Mouse (Mus musculus): ENCODE measurements around the gene Ggct.
"Not testable (repeated sequence)": the region's sequence is repeated elsewhere in the genome, so short reads cannot be mapped to it uniquely, and the experiment has no call there.

Ggct gene

DNA sequence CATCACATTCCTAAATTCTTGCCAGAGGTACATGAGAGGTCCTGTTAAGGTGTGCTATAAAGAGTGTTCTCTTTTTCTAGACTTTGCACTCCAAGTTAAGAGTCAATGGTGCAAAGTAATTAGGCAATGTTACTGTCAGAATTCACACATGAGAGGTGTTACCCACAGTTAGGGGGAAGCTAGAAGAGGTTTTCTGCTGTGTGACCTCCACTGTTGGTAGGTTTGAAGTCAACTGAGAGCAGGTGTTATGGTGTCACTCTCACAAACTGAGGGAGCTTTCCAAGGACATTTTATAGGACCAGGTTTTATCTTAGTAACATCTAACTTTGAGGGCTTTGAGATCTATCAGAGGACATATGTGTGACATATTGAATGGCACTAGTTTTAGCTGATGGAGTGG is 36.8 kb downstream of the Ggct start:
- in situ Hi-C loops (cut with MboI; ENCODE audit: unreplicated experiment in 2 of 2) = no loop called here

DNA sequence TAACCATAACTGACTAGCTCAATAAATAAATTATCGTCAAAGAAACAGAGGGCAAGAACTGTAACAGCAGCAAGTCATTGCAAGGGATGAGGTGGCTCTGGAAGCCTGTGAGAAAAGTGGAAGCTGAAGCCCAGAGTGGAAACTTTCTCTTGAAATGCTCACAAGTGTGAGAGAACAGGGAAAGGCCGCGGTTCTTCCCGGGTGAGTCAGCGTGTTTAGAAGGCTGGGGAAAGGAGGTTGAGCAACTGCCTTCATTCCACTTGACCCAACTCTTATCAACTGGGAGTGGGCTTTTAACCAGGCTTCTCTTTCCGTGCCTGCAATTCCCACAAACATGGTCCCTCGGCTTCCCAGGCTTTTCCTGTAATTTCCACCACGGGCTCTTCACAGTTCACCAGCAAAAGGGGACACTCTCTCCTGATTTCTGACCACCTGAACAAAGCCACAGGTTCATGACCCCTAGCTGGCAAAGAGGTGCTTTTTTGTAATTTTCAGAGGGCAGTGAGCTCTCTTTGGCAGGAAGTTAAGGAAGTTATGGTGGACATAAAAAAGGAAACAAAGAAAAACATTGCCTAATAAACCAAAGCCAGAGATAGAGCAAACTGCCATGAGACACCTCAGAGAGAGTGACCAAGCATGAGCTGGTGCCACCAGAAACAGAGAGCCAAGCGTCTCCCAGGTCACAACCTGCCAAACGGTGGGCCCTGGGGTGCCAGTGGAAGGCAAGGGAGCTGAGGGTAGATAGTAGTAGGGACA is 37.9 kb downstream of the Ggct start:
- in situ Hi-C loops (cut with MboI; ENCODE audit: unreplicated experiment in 2 of 2) = no loop called here

DNA sequence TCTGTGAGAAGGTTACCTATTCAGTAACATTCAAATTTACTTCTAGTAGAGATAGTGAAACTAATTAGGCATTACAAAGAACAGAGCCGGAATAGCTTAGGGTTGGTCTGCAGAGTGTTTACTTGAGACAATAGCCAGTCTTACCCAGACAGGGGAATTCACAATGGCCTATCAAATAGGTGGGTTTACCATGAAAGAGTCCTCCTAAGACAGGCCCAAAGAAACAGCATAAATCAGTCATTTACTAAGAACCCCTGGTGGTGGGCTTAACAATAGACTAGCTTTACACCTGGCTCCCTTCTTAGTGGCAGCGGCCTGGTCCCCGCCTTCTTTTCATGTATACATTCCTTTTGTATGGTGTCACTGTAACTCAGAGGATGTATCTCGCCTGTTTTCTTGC is 39.4 kb downstream of the Ggct start:
- in situ Hi-C loops (cut with MboI; ENCODE audit: unreplicated experiment in 2 of 2) = not testable (repeated sequence)

DNA sequence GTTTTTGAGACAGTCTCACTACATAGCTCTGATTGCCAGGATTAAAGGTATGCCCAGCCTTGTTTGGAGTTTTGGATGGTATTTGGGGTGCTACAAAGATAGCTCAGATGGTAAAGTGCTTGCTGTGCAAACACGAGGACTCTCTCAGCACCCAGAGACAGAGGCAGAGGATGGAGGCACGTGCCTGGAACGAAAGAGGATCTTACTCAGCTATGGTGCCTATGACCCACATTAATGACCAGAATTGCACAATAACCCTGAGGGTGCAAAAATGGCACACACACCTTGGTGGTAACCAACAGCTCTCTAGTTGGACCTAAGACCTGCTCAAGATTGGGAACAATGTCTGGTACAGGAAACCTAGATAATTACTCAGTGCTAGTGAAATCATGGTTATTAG is 40.2 kb downstream of the Ggct start:
- in situ Hi-C loops (cut with MboI; ENCODE audit: unreplicated experiment in 2 of 2) = no loop called here

DNA sequence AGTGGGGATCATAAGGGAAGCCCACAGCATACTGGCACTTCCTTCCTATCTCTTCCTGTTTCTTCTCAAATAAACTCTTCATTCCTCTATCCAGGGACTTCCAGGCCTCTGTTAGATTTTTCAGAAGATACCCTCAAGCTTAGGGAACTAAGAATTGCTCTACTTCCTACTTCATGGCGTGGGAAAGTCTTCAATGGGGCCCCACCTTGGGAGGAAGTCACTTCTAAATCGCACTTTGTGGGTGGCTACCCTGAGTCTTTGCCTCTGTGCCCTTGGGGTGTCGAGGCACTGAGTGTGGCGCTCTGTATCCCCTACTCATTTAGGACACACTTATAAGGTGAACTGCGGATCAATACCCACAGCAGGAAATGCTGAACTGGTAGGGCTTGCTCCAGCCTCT is 44.1 kb downstream of the Ggct start:
- in situ Hi-C loops (cut with MboI; ENCODE audit: unreplicated experiment in 2 of 2) = no loop called here

DNA sequence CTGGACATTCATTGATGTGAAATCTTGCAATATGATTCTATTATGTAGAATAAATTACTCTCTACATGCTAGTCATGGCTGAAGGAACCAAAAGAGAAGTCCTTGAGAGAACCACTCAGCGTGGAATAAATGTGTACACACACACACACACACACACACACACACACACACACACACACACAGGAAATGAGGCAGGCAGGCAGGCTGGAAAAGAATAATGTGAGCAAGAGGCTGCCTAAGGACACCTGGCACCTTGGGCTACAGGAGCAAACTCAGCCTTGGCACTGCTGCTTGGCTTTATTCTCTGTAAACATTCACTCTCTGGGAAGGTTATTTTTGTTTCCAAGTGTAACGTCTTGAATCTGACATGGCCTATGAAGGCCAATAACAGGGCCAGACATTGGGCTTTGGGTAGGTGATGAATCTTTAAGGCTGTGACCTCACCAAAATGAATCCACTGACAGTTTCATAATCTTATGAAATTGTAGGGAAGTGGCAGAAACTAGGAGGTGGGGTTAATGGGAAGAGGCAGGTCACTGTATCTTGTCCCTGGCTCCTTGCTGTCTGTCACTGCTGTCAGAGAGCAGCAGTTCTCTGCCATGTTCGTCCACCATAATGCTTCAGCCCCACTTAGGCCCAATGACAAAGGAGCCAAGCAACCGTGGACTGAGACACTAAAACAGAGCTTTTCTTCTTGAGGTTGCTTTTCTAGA is 46.4 kb downstream of the Ggct start:
- in situ Hi-C loops (cut with MboI; ENCODE audit: unreplicated experiment in 2 of 2) = no loop called here

DNA sequence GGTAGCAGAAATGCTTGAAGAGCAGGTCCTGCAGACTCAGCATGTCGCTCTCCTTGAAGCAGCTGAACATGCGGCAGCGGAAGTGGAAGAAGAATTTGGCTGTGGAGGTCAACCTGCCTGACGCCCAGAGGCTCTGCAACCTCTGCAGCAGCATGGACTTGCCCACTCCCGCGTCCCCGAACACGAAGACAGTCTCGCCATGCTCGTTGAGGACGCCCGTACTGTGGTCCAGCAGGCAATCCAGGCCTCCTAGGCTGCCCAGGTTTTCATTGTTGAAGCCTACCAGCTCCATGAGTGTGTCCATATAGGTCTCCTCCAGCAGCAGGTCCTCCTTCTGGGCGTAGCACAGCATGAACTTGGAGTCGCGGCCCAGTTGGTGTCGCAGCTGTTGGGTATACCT is 48.2 kb downstream of the Ggct start:
- in situ Hi-C loops (cut with MboI; ENCODE audit: unreplicated experiment in 2 of 2) = no loop called here

DNA sequence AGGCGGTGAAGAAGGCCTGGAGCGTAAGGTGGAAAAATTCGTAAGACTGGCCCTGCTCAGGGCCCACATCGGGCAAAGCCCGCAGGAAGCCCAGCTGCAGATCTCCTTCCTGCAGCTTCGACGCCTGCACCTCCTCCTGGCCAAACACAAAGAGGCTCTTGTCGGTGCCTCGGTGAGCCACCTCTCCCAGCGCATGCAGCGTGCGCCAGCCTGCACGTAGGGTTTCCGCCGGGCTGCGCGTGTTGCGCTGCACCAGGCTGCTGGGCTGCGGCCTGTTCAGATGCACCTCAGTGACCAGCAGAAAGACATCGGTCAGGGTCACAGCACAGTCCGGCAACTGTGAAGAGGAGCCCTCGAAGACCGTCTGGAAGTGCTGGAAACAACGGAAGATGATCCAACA is 49.0 kb downstream of the Ggct start:
- in situ Hi-C loops (cut with MboI; ENCODE audit: unreplicated experiment in 2 of 2) = no loop called here

DNA sequence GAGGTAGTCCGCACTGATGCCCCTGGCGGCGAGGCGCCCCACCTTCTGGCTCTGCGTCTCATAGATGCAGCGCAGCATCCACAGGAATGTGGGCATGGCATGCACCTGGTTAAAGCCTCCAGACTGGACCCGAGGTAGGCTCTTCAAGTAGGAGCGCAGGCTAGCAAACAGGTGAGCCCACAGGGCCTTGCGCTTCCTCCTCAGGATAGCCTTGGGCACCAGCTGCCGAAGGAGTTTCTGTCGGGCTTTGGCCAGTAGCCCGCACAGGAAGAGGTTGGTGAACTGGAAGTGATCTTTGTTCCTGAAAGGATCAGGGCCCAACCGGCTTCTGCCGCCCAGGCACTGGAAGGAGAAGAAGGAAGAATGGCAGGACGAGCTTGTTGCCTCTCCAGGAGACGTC is 49.5 kb downstream of the Ggct start:
- in situ Hi-C loops (cut with MboI; ENCODE audit: unreplicated experiment in 2 of 2) = no loop called here

DNA sequence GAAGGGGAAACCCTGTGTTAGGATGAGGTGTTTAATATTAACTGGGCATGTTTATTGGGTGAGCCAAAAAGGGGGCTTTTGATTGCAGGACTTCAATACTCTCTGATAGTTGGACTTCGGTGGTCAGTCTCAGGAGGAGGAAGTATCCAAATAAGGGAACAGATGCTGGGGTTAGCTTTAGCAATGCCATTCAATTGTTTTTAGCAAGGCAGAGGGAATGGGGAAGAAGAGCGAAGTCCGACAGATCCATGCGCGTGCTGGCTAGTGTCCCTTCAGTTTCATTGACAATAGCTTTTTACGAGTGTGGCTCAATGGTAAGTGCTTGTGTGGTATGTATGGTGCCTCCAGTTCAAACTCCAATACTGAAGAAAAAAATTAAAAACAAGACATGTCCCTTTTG is 51.6 kb downstream of the Ggct start:
- in situ Hi-C loops (cut with MboI; ENCODE audit: unreplicated experiment in 2 of 2) = no loop called here

DNA sequence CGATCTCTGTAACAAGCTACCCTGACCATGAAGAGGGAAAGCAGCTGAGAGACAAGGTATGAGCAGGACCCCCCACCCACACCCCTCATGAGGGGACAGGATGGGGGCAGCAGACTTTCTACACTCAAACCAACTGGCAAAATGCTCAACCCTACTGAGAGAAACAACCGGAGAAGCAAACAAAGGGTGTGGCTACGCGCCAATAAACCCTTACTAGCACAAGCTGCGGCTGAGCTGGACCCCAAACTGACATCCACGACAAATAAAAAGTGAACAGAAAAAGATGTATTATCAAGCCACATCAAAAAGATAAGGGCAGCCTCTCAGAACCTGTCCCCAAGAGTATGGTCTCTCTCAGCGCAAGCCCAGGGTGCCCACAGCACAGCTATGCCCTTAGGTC is 52.6 kb downstream of the Ggct start:
- in situ Hi-C loops (cut with MboI; ENCODE audit: unreplicated experiment in 2 of 2) = no loop called here

DNA sequence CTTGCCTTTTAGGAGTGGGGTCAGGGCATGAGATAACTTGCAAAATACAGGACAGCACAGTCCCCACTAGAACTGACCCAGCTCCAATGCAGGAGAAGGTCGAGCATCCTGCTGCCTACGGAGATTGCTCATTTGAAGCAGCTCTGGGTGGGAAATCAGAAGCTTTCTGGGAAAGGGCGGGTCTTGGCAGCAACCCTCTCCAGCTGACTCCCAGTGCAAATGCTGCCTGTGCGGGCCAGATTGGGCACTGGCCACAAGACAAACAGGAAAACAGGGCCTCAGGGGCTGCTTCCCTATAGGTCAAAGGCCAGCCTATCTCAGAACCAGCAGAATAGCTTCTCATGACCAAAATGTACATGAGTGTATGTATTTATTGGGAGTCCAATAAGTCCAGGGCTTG is 53.1 kb downstream of the Ggct start:
- in situ Hi-C loops (cut with MboI; ENCODE audit: unreplicated experiment in 2 of 2) = no loop called here

DNA sequence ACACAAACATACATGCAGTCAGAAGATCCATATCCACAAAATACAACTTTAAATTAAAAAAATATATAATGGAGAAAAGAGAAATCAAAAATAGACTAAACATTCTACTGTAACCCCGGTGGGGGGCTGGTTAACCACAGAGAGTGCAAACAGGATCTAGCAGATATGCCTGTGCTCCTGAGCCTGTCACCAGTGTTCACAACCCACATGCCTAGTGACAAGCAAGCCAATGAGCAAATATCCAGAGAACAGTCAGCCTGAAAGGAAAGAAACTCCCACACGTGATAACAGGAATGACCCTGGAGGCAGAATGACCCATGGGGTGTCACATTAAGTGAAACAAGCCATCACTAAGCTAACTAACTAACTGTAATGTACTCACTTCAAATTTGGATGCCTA is 56.3 kb downstream of the Ggct start:
- in situ Hi-C loops (cut with MboI; ENCODE audit: unreplicated experiment in 2 of 2) = no loop called here

DNA sequence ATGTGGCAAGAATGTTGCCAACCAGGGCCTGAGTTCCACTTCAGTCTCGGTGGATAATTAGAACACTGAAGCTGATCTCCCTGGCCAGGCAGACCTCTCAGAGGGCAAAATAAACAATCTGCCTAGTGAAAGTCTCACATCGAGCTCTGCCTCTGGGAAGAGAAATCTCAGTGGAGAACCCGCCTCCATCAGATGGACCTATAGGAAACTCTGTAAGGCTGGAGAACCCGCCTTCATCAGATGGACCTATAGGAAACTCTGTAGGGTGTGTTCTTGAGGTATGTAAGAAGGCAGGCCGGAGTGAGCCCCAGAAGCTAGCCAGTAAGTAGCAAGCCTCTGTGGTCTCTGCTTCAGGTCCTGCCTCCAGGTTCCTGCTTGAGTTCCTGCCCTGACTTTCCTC is 57.8 kb downstream of the Ggct start:
- in situ Hi-C loops (cut with MboI; ENCODE audit: unreplicated experiment in 2 of 2) = no loop called here

DNA sequence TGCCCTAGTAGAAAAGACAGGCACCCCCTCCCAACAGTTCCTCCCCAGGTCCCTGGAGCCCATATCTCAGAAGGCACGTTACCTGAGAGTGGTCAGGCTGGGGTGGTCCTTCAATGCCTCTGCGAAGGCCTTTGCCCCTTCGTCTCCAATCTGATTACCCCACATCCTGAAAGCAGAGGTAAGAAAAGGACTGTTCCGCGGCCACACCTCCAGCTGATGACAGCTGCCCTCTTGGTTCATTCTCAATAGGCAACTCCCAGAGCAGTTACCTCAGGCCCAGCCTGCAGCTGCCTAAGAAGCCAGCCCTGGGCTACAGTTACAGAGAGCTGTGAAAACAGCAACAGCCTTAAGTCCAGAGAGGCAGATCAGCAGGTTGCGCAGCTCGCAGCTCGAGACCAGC is 58.4 kb downstream of the Ggct start:
- in situ Hi-C loops (cut with MboI; ENCODE audit: unreplicated experiment in 2 of 2) = no loop called here

DNA sequence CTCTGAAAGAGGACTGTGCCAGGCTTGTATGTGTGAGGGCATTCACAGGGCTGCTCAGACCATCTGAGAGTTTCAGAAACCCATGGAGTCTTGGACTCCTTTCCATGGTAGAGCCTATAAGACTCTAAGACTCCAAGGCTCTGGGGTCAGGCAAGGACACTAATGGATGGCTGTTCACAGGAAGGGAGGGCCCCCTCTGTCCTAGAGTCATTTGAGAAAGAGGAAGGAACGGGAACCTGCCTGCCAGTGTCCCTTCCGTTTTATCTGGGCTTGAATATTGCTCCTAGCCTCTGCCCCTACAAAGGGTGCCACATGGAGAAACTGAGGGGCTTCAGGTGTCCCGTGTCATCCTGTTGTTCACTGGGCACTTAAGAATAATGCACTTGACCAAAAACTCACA is 58.9 kb downstream of the Ggct start:
- in situ Hi-C loops (cut with MboI; ENCODE audit: unreplicated experiment in 2 of 2) = no loop called here

DNA sequence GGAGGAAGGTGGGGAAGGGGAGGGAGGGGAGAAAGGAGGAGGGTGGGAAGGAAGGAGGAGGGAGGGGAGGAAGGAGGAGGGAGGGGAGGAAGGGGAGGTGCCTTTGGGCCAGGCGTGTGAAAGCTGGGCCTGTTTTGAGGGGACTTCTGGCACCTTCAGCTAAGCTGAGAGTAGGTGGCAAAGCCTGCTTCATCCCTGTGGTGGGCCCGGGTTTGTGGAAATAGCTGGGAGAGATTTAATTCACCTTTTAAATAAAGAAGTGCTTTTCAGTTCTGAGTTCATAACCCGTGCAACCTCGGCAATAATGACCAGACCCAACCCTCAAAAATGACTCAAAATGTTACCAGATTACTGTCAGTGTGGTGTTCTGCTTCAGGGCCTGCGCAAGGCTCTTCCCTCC is 59.5 kb downstream of the Ggct start:
- in situ Hi-C loops (cut with MboI; ENCODE audit: unreplicated experiment in 2 of 2) = no loop called here
